Mouse (Mus musculus) forebrain, embryonic 10.5 days (tissue): ENCODE results near the gene Gse1. TPM values are rescaled to one million over a fixed set of nuclear protein-coding genes. Genes with fewer than 3 reads are reported as not detected.

Experiments used
- microRNA-seq: library from miRNA; unstranded; fragments of <30 nt; microRNA quantifications from one replicate; pipeline ENCODE4, GENCODE M21; 2017
- polyA plus RNA-seq: library from polyadenylated mRNA; unstranded; fragments of >200 nt; fragmentation: Nextera tagmentation; extraction: Ambion mirVana; gene quantifications from 2 replicates; pipeline ENCODE4 v1.2.1, GENCODE M21; 2016

Gene Gse1
- polyA plus RNA-seq, 1 experiment from 2014 or later = 12.0 TPM

Small RNAs within 50 kb of the gene (microRNA-seq; reads per million reads assigned to microRNA genes)
- gene Gm22715 (not detected), gene Mir7687 (not detected)

Other genes starting within 250 kb of the Gse1 start
- 2.4 and 2.5 TPM in 2 replicates for gene Crispld2, start 236.0 kb upstream of the Gse1 start, polyA plus RNA-seq
- 28.3 and 30.2 TPM in 2 replicates for gene Zdhhc7, start 127.0 kb upstream of the Gse1 start, polyA plus RNA-seq
- 3.4 and 3.8 TPM in 2 replicates for gene 6430548M08Rik, start 114.3 kb upstream of the Gse1 start, polyA plus RNA-seq
- gene Fam92b, start 51.0 kb upstream of the Gse1 start, polyA plus RNA-seq = 2.0 TPM in 2 replicates